Mouse (Mus musculus) urinary bladder, postnatal 25 days (tissue): ENCODE data around the gene Ppp1r32.

ENCODE experiments used
- DNase-seq: peaks from one replicate; pipeline ENCODE4 v3.0.0; 2022; ENCODE audit warnings: low spot score

Gene Ppp1r32

GRCm38 (mm10) chr19:10457484-10457800, 25.3 kb downstream of the Ppp1r32 start:
- peak; percentile 50 for DNase-seq

- peak; percentile 25 for DNase-seq
These were observed 25.8 kb downstream of the Ppp1r32 start, which contains the start of gene Lrrc10b for GRCm38 (mm10) chr19:10456752-10457483. TSS of gene Lrrc10b (minus strand) at chr19:10457473.

- DNase-seq: no peak
These were observed 27.3 kb downstream of the Ppp1r32 start for GRCm38 (mm10) chr19:10455437-10455806.

GRCm38 (mm10) chr19:10454718-10455436, 27.9 kb downstream of the Ppp1r32 start:
- no peak for DNase-seq

GRCm38 (mm10) chr19:10449708-10450107, 33.0 kb downstream of the Ppp1r32 start:
- peak; percentile 47 for DNase-seq

GRCm38 (mm10) chr19:10449190-10449589, 33.5 kb downstream of the Ppp1r32 start:
- no peak for DNase-seq

- no peak for DNase-seq
These were observed 34.5 kb downstream of the Ppp1r32 start for GRCm38 (mm10) chr19:10448275-10448674.

- DNase-seq: no peak
These were observed 37.9 kb downstream of the Ppp1r32 start for GRCm38 (mm10) chr19:10444685-10445369.

- no peak for DNase-seq
These were observed 45.2 kb downstream of the Ppp1r32 start for GRCm38 (mm10) chr19:10437521-10437920.

- DNase-seq: no peak
These were observed 46.0 kb downstream of the Ppp1r32 start for GRCm38 (mm10) chr19:10436726-10437125.

GRCm38 (mm10) chr19:10435908-10436307, 46.8 kb downstream of the Ppp1r32 start:
- DNase-seq: peak; percentile 54

- no peak for DNase-seq
These were observed 47.8 kb downstream of the Ppp1r32 start for GRCm38 (mm10) chr19:10434927-10435326.

GRCm38 (mm10) chr19:10433879-10434540, 48.7 kb downstream of the Ppp1r32 start:
- no peak for DNase-seq

GRCm38 (mm10) chr19:10433225-10433624, 49.5 kb downstream of the Ppp1r32 start:
- no peak for DNase-seq

GRCm38 (mm10) chr19:10431841-10432240, 50.9 kb downstream of the Ppp1r32 start:
- DNase-seq: no peak

GRCm38 (mm10) chr19:10431410-10431809, 51.3 kb downstream of the Ppp1r32 start:
- no peak for DNase-seq

- no peak for DNase-seq
These were observed 53.4 kb downstream of the Ppp1r32 start for GRCm38 (mm10) chr19:10429371-10429770.

- no peak for DNase-seq
These were observed 55.3 kb downstream of the Ppp1r32 start for GRCm38 (mm10) chr19:10427431-10427830.

GRCm38 (mm10) chr19:10426793-10427192, 55.9 kb downstream of the Ppp1r32 start:
- no peak for DNase-seq

GRCm38 (mm10) chr19:10426312-10426711, 56.4 kb downstream of the Ppp1r32 start:
- no peak for DNase-seq

- DNase-seq: no peak
These were observed 57.1 kb downstream of the Ppp1r32 start for GRCm38 (mm10) chr19:10425484-10426270.

- no peak for DNase-seq
These were observed 58.0 kb downstream of the Ppp1r32 start for GRCm38 (mm10) chr19:10424751-10425150.
